Mouse (Mus musculus): Measurements from ENCODE around the gene Ube2i.

DNA sequence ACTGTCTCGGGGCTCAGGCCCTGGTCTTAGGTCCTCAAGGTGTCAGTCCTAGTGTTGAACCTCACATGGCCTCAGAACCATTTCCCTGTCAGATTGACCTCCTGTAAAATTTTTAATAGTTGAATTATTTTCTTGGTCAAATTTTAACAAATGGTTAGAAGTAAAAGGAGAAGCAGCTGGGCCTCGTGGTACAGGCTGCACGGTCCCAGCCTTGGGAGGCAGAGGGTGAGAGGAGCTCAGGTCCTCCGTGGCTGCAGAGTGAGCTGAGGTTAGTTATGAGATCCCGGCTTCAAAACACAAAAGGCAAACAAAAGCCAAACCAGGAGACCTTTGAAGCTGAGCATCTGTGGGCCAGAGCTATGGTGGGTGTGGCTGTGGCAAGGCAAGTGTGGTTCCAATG lies 46.4 kb downstream of the Ube2i start:
- no peak for TF ChIP-seq POLR2A (IDR thresholded peaks at IDR 0.05; ENCODE audit: borderline replicate concordance, insufficient read depth, low read length)
- no peak for TF ChIP-seq CTCF (IDR thresholded peaks at IDR 0.05; ENCODE audit: borderline replicate concordance, insufficient read depth, low read depth, low read length)
